Mouse (Mus musculus) MEL (cell line): ENCODE results near the gene Bod1. TPM values are rescaled to one million over a fixed set of nuclear protein-coding genes. Genes with fewer than 3 reads are reported as not detected.

Experiments used
- DNase-seq: peaks from one replicate; pipeline ENCODE4 v3.0.0; 2011; ENCODE audit warnings: low read depth, low spot score
- H3K27ac ChIP-seq: 2 replicates; pipeline ENCODE4 v1.5.1; 2012; ENCODE audit warnings: low read depth, mild to moderate bottlenecking, control low read depth, low read length, moderate library complexity; ENCODE audit not compliant: control insufficient read depth
- H3K27me3 ChIP-seq, 2 experiments: fragments of 150-350 bp in 1 of 2; sonication (generic) in 1 of 2; 2 replicates each; pipeline ENCODE4 v1.6.1; 2012; ENCODE audit warnings: low read length in 2 of 2, mild to moderate bottlenecking in 2 of 2, improper control_type of control experiment in 1 of 2, moderate library complexity in 1 of 2; ENCODE audit not compliant: insufficient read depth in 2 of 2, control insufficient read depth in 1 of 2
- H3K36me3 ChIP-seq, 2 experiments: 2 replicates each; pipeline ENCODE4 v1.6.1; 2012 to 2014; ENCODE audit warnings: low read length in 2 of 2, improper control_type of control experiment in 1 of 2, inconsistent platforms in 1 of 2, mild to moderate bottlenecking in 1 of 2; ENCODE audit not compliant: insufficient read depth in 2 of 2, control insufficient read depth in 1 of 2
- H3K4me1 ChIP-seq, 2 experiments: fragments of 150-350 bp in 1 of 2; sonication (generic) in 1 of 2; 2 replicates each; pipeline ENCODE4 v1.6.1; 2012; ENCODE audit warnings: low read length in 2 of 2, improper control_type of control experiment in 1 of 2, mild to moderate bottlenecking in 1 of 2; ENCODE audit not compliant: insufficient read depth in 2 of 2, control insufficient read depth in 1 of 2
- H3K4me3 ChIP-seq, 2 experiments: fragments of 150-350 bp in 1 of 2; sonication (generic) in 1 of 2; 2 replicates each; pipeline ENCODE4 v1.5.1; 2012; ENCODE audit warnings: low read depth in 2 of 2, low read length in 2 of 2, mild to moderate bottlenecking in 2 of 2, moderate library complexity in 2 of 2, control low read depth in 1 of 2, improper control_type of control experiment in 1 of 2; ENCODE audit not compliant: control insufficient read depth in 1 of 2, insufficient read depth in 1 of 2
- H3K79me2 ChIP-seq: 2 replicates; pipeline ENCODE4 v1.6.1; 2012; ENCODE audit warnings: mild to moderate bottlenecking, low read length, moderate library complexity; ENCODE audit not compliant: control insufficient read depth, poor library complexity, insufficient read depth
- H3K9ac ChIP-seq: 2 replicates; pipeline ENCODE4 v1.6.1; 2012; ENCODE audit warnings: low read depth, mild to moderate bottlenecking, control low read depth, low read length, moderate library complexity; ENCODE audit not compliant: control insufficient read depth, poor library complexity, severe bottlenecking
- H3K9me3 ChIP-seq: fragments of 150-350 bp; sonication (generic); replicated peaks from 2 replicates; pipeline ENCODE4 v1.6.1; 2012; ENCODE audit warnings: mild to moderate bottlenecking, low read length, improper control_type of control experiment, moderate library complexity; ENCODE audit not compliant: insufficient read depth
- GABPA ChIP-seq: IDR thresholded peaks from 2 replicates; pipeline ENCODE4 v1.6.1; 2012; ENCODE audit warnings: low read depth, mild to moderate bottlenecking, inconsistent platforms, low read length, improper control_type of control experiment, moderate library complexity
- JUND ChIP-seq: IDR thresholded peaks from 2 replicates; pipeline ENCODE4 v1.6.1; 2011; ENCODE audit warnings: low read depth, mild to moderate bottlenecking, improper control_type of control experiment, low read length
- KAT2A ChIP-seq: conservative IDR thresholded peaks from 2 replicates; pipeline ENCODE4 v1.6.1; 2012; ENCODE audit warnings: low read depth, low read length, improper control_type of control experiment, inconsistent platforms
- MAX ChIP-seq: IDR thresholded peaks from 2 replicates; pipeline ENCODE4 v1.6.1; 2011; ENCODE audit warnings: low read length, improper control_type of control experiment
- MAZ ChIP-seq: IDR thresholded peaks from 2 replicates; pipeline ENCODE4 v1.6.1; 2012; ENCODE audit warnings: low read depth, mild to moderate bottlenecking, inconsistent platforms, low read length, improper control_type of control experiment
- MXI1 ChIP-seq: IDR thresholded peaks from 2 replicates; pipeline ENCODE4 v1.6.1; 2011; ENCODE audit warnings: mild to moderate bottlenecking, low read depth, low read length, improper control_type of control experiment
- MYB ChIP-seq: IDR thresholded peaks from 2 replicates; pipeline ENCODE4 v1.6.1; 2011; ENCODE audit warnings: mild to moderate bottlenecking, low read depth, low read length, improper control_type of control experiment
- MYC ChIP-seq: IDR thresholded peaks from 2 replicates; pipeline ENCODE4 v1.6.1; 2011; ENCODE audit warnings: low read depth, mild to moderate bottlenecking, low read length, improper control_type of control experiment, moderate library complexity
- NELFE ChIP-seq: IDR thresholded peaks from 2 replicates; pipeline ENCODE4 v1.6.1; 2011; ENCODE audit warnings: low read depth, low read length, improper control_type of control experiment
- NRF1 ChIP-seq: IDR thresholded peaks from 2 replicates; pipeline ENCODE4 v1.6.1; 2014; ENCODE audit warnings: low read depth, mild to moderate bottlenecking, inconsistent platforms, low read length, improper control_type of control experiment, moderate library complexity; ENCODE audit not compliant: poor library complexity, insufficient read depth, severe bottlenecking
- POLR2AphosphoS2 ChIP-seq: IDR thresholded peaks from 2 replicates; pipeline ENCODE4 v1.6.1; 2011; ENCODE audit warnings: low read length, improper control_type of control experiment
- RCOR1 ChIP-seq: IDR thresholded peaks from 2 replicates; pipeline ENCODE4 v1.6.1; 2012; ENCODE audit warnings: low read depth, mild to moderate bottlenecking, inconsistent platforms, low read length, improper control_type of control experiment
- SIN3A ChIP-seq: IDR thresholded peaks from 2 replicates; pipeline ENCODE4 v1.6.1; 2012; ENCODE audit warnings: low read length, improper control_type of control experiment, inconsistent platforms
- SMC3 ChIP-seq: IDR thresholded peaks from 2 replicates; pipeline ENCODE4 v1.6.1; 2011; ENCODE audit warnings: low read depth, low read length, improper control_type of control experiment
- USF2 ChIP-seq, 2 experiments: IDR thresholded peaks; 2 replicates each; pipeline ENCODE4 v1.6.1; 2011 to 2012; ENCODE audit warnings: improper control_type of control experiment in 2 of 2, low read length in 2 of 2, borderline replicate concordance in 1 of 2, inconsistent platforms in 1 of 2, low read depth in 1 of 2, mild to moderate bottlenecking in 1 of 2; ENCODE audit not compliant: insufficient read depth in 1 of 2
- ZKSCAN1 ChIP-seq: IDR thresholded peaks from 2 replicates; pipeline ENCODE4 v1.6.1; 2012; ENCODE audit warnings: low read depth, mild to moderate bottlenecking, inconsistent platforms, low read length, improper control_type of control experiment, moderate library complexity
- ZMIZ1 ChIP-seq: IDR thresholded peaks from 2 replicates; pipeline ENCODE4 v1.6.1; 2012; ENCODE audit warnings: low read depth, mild to moderate bottlenecking, inconsistent platforms, low read length, improper control_type of control experiment, moderate library complexity
- polyA plus RNA-seq, 2 experiments: library from polyadenylated mRNA; stranded (reverse) in 1 of 2; unstranded in 1 of 2; fragments of >175 nt in 1 of 2; fragments of >200 nt in 1 of 2; gene quantifications; 2 replicates each; pipeline versions ENCODE4 v1.2.1 to v1.2.4; 2012; ENCODE audit warnings: low replicate concordance in 2 of 2, low read depth in 1 of 2; ENCODE audit not compliant: insufficient read length in 2 of 2, insufficient read depth in 1 of 2, missing spikeins in 1 of 2
- total RNA-seq: library from RNA; depleted of rRNA; stranded (reverse); fragments of 300-350 nt; gene quantifications from 2 replicates; pipeline ENCODE4 v1.2.3, GENCODE M21; 2012

The Bod1 gene
- total and polyA plus RNA-seq, 3 experiments, result 40.0 to 47.3 TPM; not detected in 1

- Histone ChIP-seq H3K36me3 (no peaks in the 10 kb centered on the region), H3K27ac (no peak overlapping the region), H3K9me3 (no peaks in the 10 kb centered on the region), H3K9ac (no peak overlapping the region), H3K79me2 (no peaks in the 10 kb centered on the region), H3K27me3 (no peaks in the 10 kb centered on the region), H3K4me1 (no peaks in the 10 kb centered on the region), H3K4me3 (no peak overlapping the region)
- TF ChIP-seq GABPA (no peak), SMC3 (no peak), KAT2A (no peak), MXI1 (no peak), MYB (no peak), ZKSCAN1 (no peak), POLR2AphosphoS2 (no peak), SIN3A (no peak), MAZ (no peak), RCOR1 (no peak), NELFE (no peak), NRF1 (no peak), JUND (no peak), MAX (no peak)
- DNase-seq, result no peak
Measured at GRCm38 (mm10) chr11:31649507-31649906, 22.2 kb downstream of the Bod1 start.

- Histone ChIP-seq H3K4me3 (no peak overlapping the region), H3K9me3 (no peaks in the 10 kb centered on the region), H3K27me3 (no peaks in the 10 kb centered on the region), H3K4me1 (no peaks in the 10 kb centered on the region), H3K79me2 (no peaks in the 10 kb centered on the region), H3K27ac (no peak overlapping the region), H3K9ac (no peak overlapping the region), H3K36me3 (no peaks in the 10 kb centered on the region)
- no peak for DNase-seq
- no peak for TF ChIP-seq MAX
- TF ChIP-seq ZMIZ1, result no peak
- no peak for TF ChIP-seq MYC
- no peak for TF ChIP-seq SIN3A
- TF ChIP-seq USF2 (IDR thresholded peaks at IDR 0.05; ENCODE audit: borderline replicate concordance in 1 of 2, insufficient read depth in 1 of 2, low read depth in 1 of 2, low read length in 2 of 2), result no peak
- no peak for TF ChIP-seq NRF1
- no peak for TF ChIP-seq MAZ
- TF ChIP-seq RCOR1, result no peak
Measured at GRCm38 (mm10) chr11:31647268-31647667, 24.4 kb downstream of the Bod1 start.
